Mouse (Mus musculus): ENCODE data around the gene Dydc2.

GRCm38 (mm10) chr14:41069108-41069507 lies at the start of gene Dydc2:
- TF ChIP-seq CTCF (IDR thresholded peaks at IDR 0.05; ENCODE audit: control insufficient read depth, insufficient read depth, insufficient replicate concordance, low read depth, low read length) (no peak), POLR2A (IDR thresholded peaks at IDR 0.05; ENCODE audit: control insufficient read depth, low read depth, low read length) (no peak)
